Mouse (Mus musculus): ENCODE data around the gene Cyp3a13. TPM values are rescaled to one million over a fixed set of nuclear protein-coding genes. Genes with fewer than 3 reads are reported as not detected.

The Cyp3a13 gene
- 17.9 and 21.6 TPM in 2 replicates for polyA plus RNA-seq (2012; rRNA removed)

GRCm38 (mm10) chr5:137921532-137921931 is at the start of gene Cyp3a13:
TSS of gene Cyp3a13 (minus strand) at chr5:137921619.

GRCm38 (mm10) chr5:137962945-137963344 is 41.5 kb upstream of the Cyp3a13 start, which contains the start of gene Gjc3:
TSS of gene Gjc3 (minus strand) at chr5:137963098.

GRCm38 (mm10) chr5:137871644-137872380 is 49.6 kb downstream of the Cyp3a13 start, which contains the start of gene Pilrb2:
TSS of gene Pilrb2 (minus strand) at chr5:137871815.

GRCm38 (mm10) chr5:137857960-137858710 is 63.3 kb downstream of the Cyp3a13 start, which contains the start of gene Pilrb1:
TSS of gene Pilrb1 (minus strand) at chr5:137858106.

Other genes with a start within 250 kb of the Cyp3a13 start
- 19.2 and 20.4 TPM in 2 replicates for gene Agfg2, start 236.9 kb downstream of the Cyp3a13 start, polyA plus RNA-seq (2012; rRNA removed)
- gene Nyap1, start 180.0 kb downstream of the Cyp3a13 start, polyA plus RNA-seq (2012; rRNA removed): 1.2 and 1.6 TPM in 2 replicates
- gene Tsc22d4, start 175.9 kb downstream of the Cyp3a13 start, polyA plus RNA-seq (2012; rRNA removed): 25.1 and 29.8 TPM in 2 replicates
- gene Ppp1r35, start 142.8 kb downstream of the Cyp3a13 start, polyA plus RNA-seq (2012; rRNA removed): 17.8 and 17.9 TPM in 2 replicates
- 11.2 and 11.4 TPM in 2 replicates for gene Mepce, start 134.0 kb downstream of the Cyp3a13 start, polyA plus RNA-seq (2012; rRNA removed)
- gene Zcwpw1, start 133.8 kb downstream of the Cyp3a13 start, polyA plus RNA-seq (2012; rRNA removed): 2.7 and 3.0 TPM in 2 replicates
- gene Pilra, start 85.3 kb downstream of the Cyp3a13 start, polyA plus RNA-seq (2012; rRNA removed): 8.3 and 9.1 TPM in 2 replicates
- 10.7 and 12.0 TPM in 2 replicates for gene Pilrb1, start 63.5 kb downstream of the Cyp3a13 start, polyA plus RNA-seq (2012; rRNA removed)
- 13.2 and 13.6 TPM in 2 replicates for gene Pilrb2, start 49.8 kb downstream of the Cyp3a13 start, polyA plus RNA-seq (2012; rRNA removed)
- 0.30 and 0.49 TPM in 2 replicates for gene Gjc3, start 41.5 kb upstream of the Cyp3a13 start, polyA plus RNA-seq (2012; rRNA removed)
- gene Azgp1, start 59.9 kb upstream of the Cyp3a13 start, polyA plus RNA-seq (2012; rRNA removed): 584 and 631 TPM in 2 replicates
- not detected in 2 replicates for gene Smok3a, start 99.6 kb upstream of the Cyp3a13 start, polyA plus RNA-seq (2012; rRNA removed)
- 0.01 TPM in 1 of 2 replicates, not detected in the other for gene Smok3b, start 99.8 kb upstream of the Cyp3a13 start, polyA plus RNA-seq (2012; rRNA removed)
- not detected in 2 replicates for gene Smok3c, start 131.6 kb upstream of the Cyp3a13 start, polyA plus RNA-seq (2012; rRNA removed)
- 2.9 and 3.0 TPM in 2 replicates for gene Zkscan1, start 163.5 kb upstream of the Cyp3a13 start, polyA plus RNA-seq (2012; rRNA removed)
- 10.0 and 10.6 TPM in 2 replicates for gene Zscan21, start 195.3 kb upstream of the Cyp3a13 start, polyA plus RNA-seq (2012; rRNA removed)
- 1.4 and 1.6 TPM in 2 replicates for gene Zfp113, start 234.1 kb upstream of the Cyp3a13 start, polyA plus RNA-seq (2012; rRNA removed)
- gene Cops6, start 239.5 kb upstream of the Cyp3a13 start, polyA plus RNA-seq (2012; rRNA removed): 113 and 134 TPM in 2 replicates

All from liver, embryonic 18 days (tissue).